Mouse (Mus musculus): ENCODE measurements around the gene Rpl19. TPM values are rescaled to one million over a fixed set of nuclear protein-coding genes. Genes with fewer than 3 reads are reported as not detected.

The Rpl19 gene
- total RNA-seq, 2 experiments from 2014 or later = 1,275 to 1,278 TPM

DNA sequence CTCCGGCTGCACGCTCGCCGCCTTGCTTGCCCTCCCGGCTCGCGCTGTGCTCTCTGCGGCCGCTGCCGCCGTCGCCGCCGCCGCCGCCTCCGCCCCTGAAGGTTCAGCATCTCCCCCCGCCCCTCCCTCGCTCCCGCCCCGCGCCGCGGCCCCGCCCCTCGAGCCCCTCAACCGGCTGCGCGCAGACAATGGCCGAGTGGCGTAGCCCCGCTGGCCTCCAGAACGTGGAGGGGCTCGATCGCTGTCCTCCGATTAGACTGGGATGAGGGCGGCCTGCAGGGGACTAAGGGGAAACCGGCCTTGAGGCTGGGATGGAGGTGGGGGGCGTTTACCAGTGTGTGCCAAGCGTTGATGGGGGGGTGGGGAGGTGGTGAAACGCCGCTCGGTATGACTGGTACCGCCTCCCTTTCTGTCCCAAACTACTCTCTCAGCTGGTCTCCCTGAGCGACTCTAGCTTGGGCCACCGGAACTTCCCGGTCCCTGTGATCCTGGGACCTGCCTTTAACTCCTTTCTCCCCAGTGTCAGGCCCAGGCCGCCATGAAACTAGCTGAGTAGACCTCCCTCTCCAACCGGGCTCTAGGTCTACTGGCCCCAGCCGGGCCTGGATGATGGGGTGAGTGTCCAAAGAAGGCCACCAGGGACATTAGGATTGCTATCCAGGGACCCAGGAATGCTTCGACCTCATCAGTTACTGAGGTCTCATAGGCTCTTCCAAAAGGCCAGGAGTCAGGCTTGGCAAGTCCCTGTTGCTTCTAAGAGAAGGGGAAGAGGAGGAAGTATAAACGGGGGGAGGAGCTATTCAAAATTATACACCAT is 3.7 kb upstream of the Rpl19 start, which contains the start of gene Cacnb1:
Gene Cacnb1, minus strand, starts transcription at position 480 of the 817 bp plus-strand sequence.
- DNase-seq = peak; percentile 84

DNA sequence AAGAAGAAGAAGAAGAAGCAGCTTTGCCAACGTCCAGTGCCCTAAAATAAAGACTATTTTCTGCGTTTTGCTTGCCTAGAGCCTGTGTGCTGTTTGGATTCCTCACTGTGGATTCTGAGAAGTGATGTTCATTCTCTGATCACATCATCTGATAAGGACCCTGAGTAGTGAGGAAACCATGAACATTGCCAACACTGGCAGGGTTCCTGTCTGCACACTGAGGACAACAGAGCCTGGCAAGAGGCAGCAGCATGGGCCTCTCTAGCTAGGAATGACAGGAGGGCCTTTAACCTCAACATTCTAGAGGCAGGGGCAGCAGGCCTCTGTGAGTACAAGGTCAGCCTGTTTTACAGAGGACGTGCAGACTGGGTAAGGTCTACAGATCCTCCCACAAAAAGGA is 2.0 kb upstream of the Rpl19 start:
- no peak for DNase-seq

DNA sequence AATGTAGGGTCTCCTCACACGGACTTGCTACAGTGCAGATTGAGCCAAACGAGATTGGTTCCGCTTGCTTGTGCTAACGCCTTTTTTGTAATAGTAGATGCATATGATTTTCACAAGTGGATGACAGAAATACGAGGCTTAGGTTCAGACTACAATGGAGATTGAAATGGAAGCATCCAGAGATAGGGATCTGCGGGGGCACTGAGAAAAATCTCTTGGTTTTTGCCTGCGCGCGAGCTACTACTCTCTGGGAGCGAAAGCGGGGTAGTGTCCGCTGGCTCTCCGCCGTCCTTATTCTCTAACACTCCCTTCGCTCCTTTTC is 301 bp upstream of the Rpl19 start:
- DNase-seq = no peak

GRCm38 (mm10) chr11:98027297-98027688 is 783 bp downstream of the Rpl19 start:
- no peak for DNase-seq

DNA sequence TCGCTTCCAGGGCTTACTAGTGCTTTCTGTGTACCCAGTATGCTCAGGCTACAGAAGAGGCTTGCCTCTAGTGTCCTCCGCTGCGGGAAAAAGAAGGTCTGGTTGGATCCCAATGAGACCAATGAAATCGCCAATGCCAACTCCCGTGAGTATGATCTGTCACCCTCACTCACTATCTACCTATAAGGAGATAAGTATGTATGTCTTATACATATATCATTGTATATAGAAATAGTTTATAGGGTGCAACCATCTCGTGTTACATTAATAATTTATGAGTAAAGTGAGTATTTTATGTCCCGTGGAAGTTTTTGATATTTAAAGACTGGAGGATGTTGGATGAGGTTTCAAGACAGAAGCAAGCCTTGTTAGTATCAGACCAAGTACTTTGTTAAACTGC is 1.3 kb downstream of the Rpl19 start:
- no peak for DNase-seq

DNA sequence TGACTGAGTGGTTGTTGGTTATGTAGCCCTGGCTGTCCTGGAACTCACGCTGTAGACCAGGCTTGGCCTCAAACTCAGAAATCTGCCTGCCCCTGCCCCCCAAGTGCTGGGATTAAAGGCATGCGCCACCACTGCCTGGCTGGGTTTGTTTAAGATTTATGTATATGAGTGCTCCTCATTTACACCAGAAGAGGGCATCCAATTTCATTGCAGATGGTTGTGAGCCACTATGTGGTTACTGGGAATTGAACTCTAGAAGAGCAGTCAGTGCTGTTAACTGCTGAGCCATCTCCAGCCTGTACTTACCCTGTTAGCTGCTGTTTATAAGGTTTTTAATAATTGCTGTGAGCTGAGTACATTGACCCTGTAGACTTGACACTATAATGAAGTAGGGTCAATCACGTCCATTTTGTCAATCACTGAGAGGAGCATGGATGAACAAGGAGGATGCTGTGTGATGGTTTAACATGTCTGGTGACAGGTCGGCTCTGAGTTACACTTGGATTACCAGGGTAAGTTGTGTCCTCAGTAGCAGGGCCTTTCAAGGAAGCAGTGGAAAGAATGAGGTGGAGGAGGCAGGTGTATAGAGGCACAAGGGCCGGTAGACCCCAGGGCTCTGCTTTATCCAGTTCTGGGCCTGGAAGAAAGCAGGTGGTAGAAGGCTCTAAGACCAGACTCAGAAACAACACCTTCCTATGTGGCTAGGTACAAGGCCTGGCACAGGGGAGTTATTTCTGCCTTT is 4.4 kb downstream of the Rpl19 start:
- DNase-seq = no peak

DNA sequence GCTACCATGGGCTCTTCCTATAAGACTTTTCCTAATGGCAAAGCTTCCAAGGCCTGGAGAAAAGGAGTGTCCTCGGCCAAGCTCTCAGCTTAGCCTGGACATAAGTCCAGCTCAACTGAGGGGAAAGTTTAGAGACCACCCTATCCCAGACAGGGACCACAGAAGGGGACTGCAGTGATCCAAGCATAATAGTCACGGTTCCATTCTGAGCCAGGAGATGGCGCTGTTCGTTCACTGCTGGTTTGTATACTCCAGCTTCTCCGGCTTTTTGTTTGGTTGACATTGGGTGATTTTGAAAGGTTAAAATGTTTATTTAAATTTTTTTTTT is 4.9 kb downstream of the Rpl19 start:
- peak; percentile 89 for DNase-seq

- no peak for DNase-seq
Observed at GRCm38 (mm10) chr11:98034061-98034460, 7.6 kb downstream of the Rpl19 start.

GRCm38 (mm10) chr11:98034840-98035239 is 8.3 kb downstream of the Rpl19 start:
- DNase-seq = no peak

DNA sequence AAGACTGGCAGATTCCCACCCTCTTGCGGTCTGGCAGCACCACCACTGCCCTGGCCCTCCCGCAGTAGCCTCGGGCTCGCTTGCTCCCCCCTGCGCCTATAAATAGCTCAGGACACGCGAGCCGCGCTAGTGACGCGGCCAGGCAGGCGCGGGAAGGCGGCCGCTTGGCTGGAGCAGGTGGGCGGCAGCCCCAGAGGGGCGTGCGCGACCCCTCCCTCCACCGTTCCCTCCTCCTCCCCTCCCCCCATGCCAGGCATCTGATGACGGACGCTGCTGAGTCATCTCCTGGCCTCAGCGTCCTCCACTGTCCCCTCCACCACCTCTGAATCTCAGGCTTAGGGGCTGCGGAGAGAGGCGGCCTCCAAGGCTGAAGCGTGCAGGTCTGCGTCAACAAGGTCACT is 9.5 kb downstream of the Rpl19 start:
- DNase-seq = peak; percentile 77

DNA sequence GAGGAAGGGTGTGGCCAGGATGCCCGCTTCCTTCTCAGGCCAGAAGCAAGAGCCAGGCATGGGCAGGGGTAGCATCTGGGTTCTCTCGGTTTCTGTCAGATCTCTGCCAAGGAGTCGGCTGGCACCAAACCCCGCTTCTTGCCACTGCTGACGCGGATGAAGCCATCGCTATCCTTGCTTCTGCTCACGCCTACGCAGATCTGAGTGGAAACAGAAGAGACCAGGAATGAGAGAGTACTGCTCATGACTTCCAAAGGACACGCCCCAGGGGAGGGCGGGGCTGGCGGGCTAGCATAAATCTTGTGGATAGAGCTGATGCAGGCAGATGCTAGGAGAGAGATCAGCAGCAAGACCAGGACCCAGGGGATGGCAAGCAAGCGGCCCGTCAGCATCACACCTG is 11.4 kb downstream of the Rpl19 start:
- no peak for DNase-seq

GRCm38 (mm10) chr11:98040975-98041374 is 14.5 kb downstream of the Rpl19 start:
- no peak for DNase-seq

- peak; percentile 47 for DNase-seq
Observed at GRCm38 (mm10) chr11:98042741-98043140, 16.2 kb downstream of the Rpl19 start.

- DNase-seq = no peak
Observed at GRCm38 (mm10) chr11:98044074-98044473, 17.6 kb downstream of the Rpl19 start.

- no peak for DNase-seq
Observed at GRCm38 (mm10) chr11:98045596-98045995, 19.1 kb downstream of the Rpl19 start.

GRCm38 (mm10) chr11:98046466-98046865 is 20.0 kb downstream of the Rpl19 start:
- peak; percentile 82 for DNase-seq

DNA sequence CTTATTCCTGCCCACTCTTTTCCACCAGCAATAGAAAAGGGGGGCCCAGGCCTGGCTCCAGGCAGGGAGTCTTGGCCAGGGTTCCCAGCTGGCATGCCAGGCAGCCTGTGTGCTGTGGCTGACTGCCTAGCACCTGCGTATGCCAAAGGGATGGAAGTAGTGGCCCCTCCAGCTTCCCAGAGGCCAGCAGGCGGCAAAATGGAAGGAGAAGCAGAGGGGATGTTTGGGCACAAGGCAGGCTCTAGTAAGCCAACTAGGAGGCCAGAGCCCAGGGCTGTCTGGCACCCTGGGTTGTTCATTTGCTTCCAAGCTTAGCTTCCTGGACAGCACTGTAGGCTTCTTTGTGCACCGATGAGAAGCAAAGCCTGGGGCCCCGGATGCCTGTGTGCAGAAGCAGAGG is 21.2 kb downstream of the Rpl19 start:
- peak; percentile 66 for DNase-seq

GRCm38 (mm10) chr11:98049672-98050519 is 23.4 kb downstream of the Rpl19 start:
- no peak for DNase-seq

GRCm38 (mm10) chr11:98050520-98050815 is 24.0 kb downstream of the Rpl19 start:
- DNase-seq = no peak

- no peak for DNase-seq
Observed at GRCm38 (mm10) chr11:98050940-98051339, 24.4 kb downstream of the Rpl19 start.

DNA sequence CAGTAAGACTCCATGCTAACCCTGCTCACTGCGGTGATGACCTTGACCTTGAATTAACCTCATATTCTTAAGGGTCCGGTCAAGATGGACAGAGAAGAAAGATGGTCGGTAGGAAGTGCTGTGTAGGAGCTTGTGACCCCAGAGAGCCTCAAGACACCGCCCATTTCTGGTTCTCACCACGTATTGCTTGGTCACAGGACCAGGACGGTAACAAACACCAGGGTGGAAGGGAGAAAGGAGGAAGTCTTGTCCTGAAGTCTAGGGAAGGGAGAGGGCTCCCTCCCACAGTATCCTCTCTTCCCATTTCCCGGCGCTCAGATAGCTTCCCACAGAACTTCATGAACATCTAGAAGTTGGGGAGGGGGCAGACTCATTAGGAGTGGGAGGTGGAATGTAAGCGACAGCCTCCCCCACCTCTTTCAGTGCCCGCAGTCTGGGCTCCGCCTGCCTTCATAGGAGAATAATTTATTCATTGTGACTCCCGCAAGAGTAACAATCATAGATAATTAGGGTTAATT is 25.2 kb downstream of the Rpl19 start:
- no peak for DNase-seq

DNA sequence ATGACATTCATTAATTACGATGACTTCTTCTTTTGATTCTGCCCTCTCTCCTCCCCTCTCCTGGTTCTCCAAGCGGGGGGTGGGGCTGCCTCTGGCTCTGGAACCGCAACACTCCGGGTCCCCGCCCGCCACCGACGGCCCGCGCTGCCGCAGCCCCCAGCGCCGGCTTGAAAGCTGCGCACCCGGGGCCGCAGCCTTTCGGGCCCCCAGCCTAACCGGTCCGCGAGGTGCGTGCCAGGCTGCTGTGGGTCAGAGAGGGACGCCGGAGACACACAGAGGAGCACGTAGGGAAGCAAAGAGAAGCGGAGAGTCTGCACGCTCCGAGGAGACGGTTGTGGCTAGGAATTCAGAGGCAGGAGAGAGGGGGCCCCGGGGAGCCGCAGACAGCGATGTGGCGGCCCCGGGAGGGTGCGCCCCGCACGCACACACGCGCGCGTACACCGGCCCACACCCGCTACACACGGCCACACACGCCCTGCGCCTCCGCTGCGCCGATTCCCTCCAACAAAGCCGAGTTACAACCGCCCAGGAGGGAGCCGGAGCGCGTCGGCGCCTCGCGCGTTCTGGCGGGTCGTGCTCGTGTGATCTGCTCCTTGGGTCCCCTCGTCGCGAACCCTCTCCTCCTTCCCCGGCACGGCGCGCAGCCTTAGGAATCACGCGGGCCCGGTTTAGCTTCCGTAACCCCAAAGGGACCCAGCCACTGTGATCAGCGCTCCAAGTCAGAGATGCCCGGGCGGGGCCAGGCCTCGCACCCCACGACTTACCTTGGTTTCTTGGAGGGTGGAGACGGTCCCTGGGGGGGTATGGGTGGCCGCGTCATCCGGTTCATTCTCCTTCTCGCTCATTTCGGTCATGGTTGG is 25.8 kb downstream of the Rpl19 start:
- DNase-seq = no peak

Data from adrenal gland, postnatal 10 days (tissue).